Mouse (Mus musculus) heart, adult 2 months (tissue): Measurements from ENCODE around the gene Stat6.

Source experiments
- EP300 ChIP-seq: fragments of 200-500 bp; IDR thresholded peaks from 2 replicates; pipeline ENCODE4 v1.6.1; 2011; ENCODE audit warnings: low read depth, low read length, control low read depth; ENCODE audit not compliant: insufficient read depth
- POLR2A ChIP-seq: fragments of 200-500 bp; IDR thresholded peaks from 2 replicates; pipeline ENCODE4 v1.6.1; 2011; ENCODE audit warnings: mild to moderate bottlenecking, low read depth, low read length, control low read depth; ENCODE audit not compliant: insufficient read depth

DNA sequence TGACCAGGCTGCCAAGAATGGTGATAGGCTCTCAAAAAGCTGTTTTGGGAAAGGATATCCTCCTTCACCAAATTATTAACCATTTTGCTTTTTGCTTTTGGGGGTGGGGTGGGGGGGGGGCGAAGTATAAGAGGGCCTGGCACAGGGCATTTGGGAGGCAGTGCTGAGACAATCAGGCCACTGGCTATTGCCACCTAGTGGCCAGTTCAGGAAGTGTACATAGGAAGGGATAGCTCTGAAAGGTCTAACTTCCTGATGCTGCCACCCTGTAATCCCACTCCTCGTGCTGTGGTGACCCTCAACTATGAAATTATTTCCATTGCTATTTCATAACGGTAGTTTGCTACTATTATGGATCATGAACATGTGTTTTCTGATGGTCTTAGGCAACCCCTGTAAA, 16.4 kb upstream of the Stat6 start:
- TF ChIP-seq POLR2A (no peak), EP300 (no peak)
